Mouse (Mus musculus): ENCODE results near the gene Serpini1. TPM values are rescaled to one million over a fixed set of nuclear protein-coding genes. Genes with fewer than 3 reads are reported as not detected.

Serpini1 gene
- polyA plus RNA-seq (2017; shearing (Covaris generic)): 13.0 TPM

GRCm38 (mm10) chr3:75557292-75557691 is at the start of gene Serpini1:
Gene Serpini1 (plus strand): TSS chr3:75557547.

GRCm38 (mm10) chr3:75556695-75557291 is 554 bp upstream of the Serpini1 start, which contains the start of gene Pdcd10:
Gene Pdcd10 (minus strand): TSS chr3:75556856.

Other genes with a start within 250 kb of the Serpini1 start
- 0.56 TPM for gene Wdr49, start 75.4 kb upstream of the Serpini1 start, polyA plus RNA-seq (2017; shearing (Covaris generic))
- gene Pdcd10, start 691 bp upstream of the Serpini1 start, polyA plus RNA-seq (2017; shearing (Covaris generic)): 191 TPM
- not detected for gene Gm29133, start 190.7 kb downstream of the Serpini1 start, polyA plus RNA-seq (2017; shearing (Covaris generic))

Data from effector memory CD4-positive, alpha-beta T cell, adult 5 months (primary cell).